Mouse (Mus musculus): ENCODE measurements around the gene Spocd1. TPM values are rescaled to one million over a fixed set of nuclear protein-coding genes. Genes with fewer than 3 reads are reported as not detected.
A peak's percentile ranks its signal among the peaks of the same experiment; 100 is the strongest.

Gene Spocd1
- polyA plus RNA-seq, 1 experiment from 2014 or later, result not detected

DNA sequence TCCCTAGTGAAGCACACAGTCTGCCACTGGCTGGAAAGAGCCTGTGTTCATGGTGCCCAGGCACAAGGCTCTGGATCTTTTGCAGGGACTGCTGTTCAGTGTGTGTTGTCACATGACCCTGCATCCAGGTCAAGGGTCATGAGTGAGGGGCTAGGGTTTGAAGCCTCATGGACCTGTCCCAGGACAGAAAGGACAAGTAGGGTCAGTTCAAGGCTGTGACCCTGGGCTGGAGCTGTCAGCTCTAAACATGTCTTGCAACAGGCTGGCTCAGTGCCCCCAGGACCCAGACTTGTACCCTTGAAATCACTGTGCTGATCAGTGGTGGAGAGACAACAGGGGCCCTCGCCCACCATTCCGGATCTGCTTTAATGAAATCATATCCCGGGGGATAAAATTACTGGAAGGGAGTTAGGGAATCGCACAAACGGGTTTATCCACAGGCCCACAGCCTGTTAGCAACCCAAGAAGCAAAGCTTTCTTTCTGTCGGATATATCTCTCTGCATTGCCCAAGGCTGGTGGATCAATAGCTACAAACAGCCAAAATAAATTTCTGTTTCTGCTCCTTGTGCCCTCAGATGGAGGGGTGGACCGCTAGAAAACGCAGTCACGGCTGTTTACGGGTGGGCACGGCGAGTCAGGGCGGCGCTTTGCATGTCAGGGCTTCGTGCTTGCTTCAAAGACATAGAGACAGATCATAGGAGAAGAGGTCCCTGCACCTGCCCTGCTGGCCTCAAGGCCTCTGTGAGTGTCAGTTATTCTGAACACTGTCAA, 8.3 kb upstream of the Spocd1 start:
- Histone ChIP-seq H3K4me2 (no peak overlapping the region), H3K4me1 (no peaks in the 10 kb centered on the region; the same call in 1 of the 2 replicates), H3K9ac (no peak overlapping the region), H3K27me3 (no peaks in the 10 kb centered on the region), H3K9me3 (replicated peaks) (no peaks in the 10 kb centered on the region), H3K4me3 (no peak overlapping the region), H3K27ac (no peak overlapping the region), H3K36me3 (ENCODE audit: poor library complexity, severe bottlenecking) (no peaks in the 10 kb centered on the region)
- ATAC-seq, result no peak
- 92% methylated on average over 15 of the region's 15 CpGs for WGBS

- Histone ChIP-seq H3K4me1 (no peaks in the 10 kb centered on the region; the same call in 1 of the 2 replicates), H3K27me3 (no peaks in the 10 kb centered on the region), H3K9me3 (replicated peaks) (no peaks in the 10 kb centered on the region), H3K4me3 (no peak overlapping the region), H3K9ac (no peak overlapping the region), H3K36me3 (ENCODE audit: poor library complexity, severe bottlenecking) (no peaks in the 10 kb centered on the region), H3K4me2 (no peak overlapping the region), H3K27ac (no peak overlapping the region)
- WGBS, result 90% methylated on average over 3 of the region's 3 CpGs
- ATAC-seq, result no peak
Observed at GRCm38 (mm10) chr4:129921314-129921587, 7.8 kb upstream of the Spocd1 start.

DNA sequence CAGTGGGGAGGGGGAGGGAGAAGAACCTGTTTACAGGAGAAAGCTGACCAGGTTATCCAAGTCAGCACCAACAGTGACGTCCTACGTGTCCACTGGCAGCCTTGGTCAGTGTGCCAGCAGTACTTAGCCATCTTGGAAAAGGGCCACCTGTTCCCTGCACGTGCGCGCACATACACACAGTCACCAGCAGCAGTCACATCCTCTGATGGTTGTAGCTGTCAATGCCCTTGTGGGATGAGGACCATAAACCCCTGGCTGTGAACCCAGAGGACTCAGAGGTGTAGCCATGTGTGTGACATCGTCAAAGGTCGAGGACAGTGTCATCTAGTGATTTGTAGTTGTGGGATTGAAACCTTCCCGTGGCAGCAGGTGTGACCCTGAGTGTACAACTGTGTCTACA, 4.9 kb upstream of the Spocd1 start:
- WGBS, result 91% methylated on average over 8 of the region's 8 CpGs
- no peak overlapping the region for H3K4me3 ChIP-seq
- H3K36me3 ChIP-seq (ENCODE audit: poor library complexity, severe bottlenecking), result no peaks in the 10 kb centered on the region
- no peak overlapping the region for H3K4me2 ChIP-seq
- 0 out of 2 replicates have a peak, but pooled peaks cover under 1% of the 10 kb centered on the region for H3K27me3 ChIP-seq
- no peak overlapping the region for H3K9ac ChIP-seq
- peaks cover 6% of the 10 kb centered on the region; the same call in 1 of the 2 replicates for H3K4me1 ChIP-seq
- no peak for ATAC-seq
- no peak overlapping the region for H3K27ac ChIP-seq
- H3K9me3 ChIP-seq (replicated peaks), result no peaks in the 10 kb centered on the region

- 70% methylated on average over 6 of the region's 6 CpGs for WGBS
- no peak for ATAC-seq
- Histone ChIP-seq H3K4me2 (no peak overlapping the region), H3K27me3 (peaks cover 4% of the 10 kb centered on the region; the same call in 1 of the 2 replicates), H3K36me3 (ENCODE audit: poor library complexity, severe bottlenecking) (no peaks in the 10 kb centered on the region), H3K9ac (no peak overlapping the region), H3K4me3 (no peak overlapping the region), H3K9me3 (replicated peaks) (no peaks in the 10 kb centered on the region), H3K27ac (no peak overlapping the region), H3K4me1 (peaks cover 6% of the 10 kb centered on the region; the same call in 1 of the 2 replicates)
Observed at GRCm38 (mm10) chr4:129924694-129925093, 4.4 kb upstream of the Spocd1 start.

DNA sequence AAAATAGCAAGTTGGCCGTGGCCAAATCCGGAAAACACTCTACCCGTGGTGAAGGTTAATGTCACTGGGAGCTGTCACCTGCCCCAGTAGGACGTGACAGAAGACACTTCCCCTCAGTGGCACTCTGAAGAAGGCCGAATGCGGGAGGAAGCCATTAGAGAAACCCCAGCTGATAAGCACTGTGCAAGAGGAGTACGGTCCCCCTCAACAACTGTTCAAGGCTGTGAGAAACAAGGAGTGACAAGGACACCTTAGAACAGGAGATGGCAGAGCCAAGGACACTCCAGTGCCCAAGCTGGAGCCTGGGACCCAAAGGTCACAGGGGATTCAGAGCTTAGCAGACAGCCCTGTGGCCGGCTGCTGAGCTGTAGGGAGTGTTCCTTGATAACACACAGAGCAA, 2.5 kb upstream of the Spocd1 start:
- no peak overlapping the region for H3K4me3 ChIP-seq
- ATAC-seq, result no peak
- peaks cover 6% of the 10 kb centered on the region; the same call in 1 of the 2 replicates for H3K4me1 ChIP-seq
- 61% methylated on average over 8 of the region's 8 CpGs for WGBS
- H3K27ac ChIP-seq, result no peak overlapping the region
- no peaks in the 10 kb centered on the region for H3K36me3 ChIP-seq (ENCODE audit: poor library complexity, severe bottlenecking)
- H3K9ac ChIP-seq, result no peak overlapping the region
- no peak overlapping the region for H3K4me2 ChIP-seq
- no peaks in the 10 kb centered on the region for H3K9me3 ChIP-seq (replicated peaks)
- H3K27me3 ChIP-seq, result peaks cover 4% of the 10 kb centered on the region; the same call in 1 of the 2 replicates

DNA sequence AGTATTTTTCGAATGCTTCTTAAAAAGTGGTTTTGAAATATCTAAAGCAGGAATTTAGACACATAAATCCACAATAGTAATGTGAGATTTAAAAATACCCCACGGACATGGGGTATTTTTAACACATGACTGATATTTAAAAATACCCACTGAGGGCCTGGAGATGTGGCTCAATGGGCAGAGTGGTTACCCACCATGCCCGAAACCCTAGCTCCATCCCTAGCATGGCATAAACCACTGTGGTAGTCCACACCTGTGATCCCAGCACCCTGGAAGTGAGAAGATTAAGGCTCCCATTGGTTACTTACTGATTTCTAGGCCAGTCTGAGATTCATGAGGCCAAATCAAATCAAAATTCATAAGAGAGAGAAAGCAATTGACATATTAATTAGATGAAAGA, 2.0 kb upstream of the Spocd1 start:
- Histone ChIP-seq H3K9ac (no peak overlapping the region), H3K27me3 (peaks cover 4% of the 10 kb centered on the region; the same call in 1 of the 2 replicates), H3K9me3 (replicated peaks) (0 out of 2 replicates have a peak, but pooled peaks cover 5% of the 10 kb centered on the region), H3K36me3 (ENCODE audit: poor library complexity, severe bottlenecking) (no peaks in the 10 kb centered on the region), H3K4me1 (peaks cover 6% of the 10 kb centered on the region; the same call in 1 of the 2 replicates), H3K4me3 (no peak overlapping the region), H3K27ac (no peak overlapping the region), H3K4me2 (no peak overlapping the region)
- WGBS, result 87% methylated on average over 3 of the region's 3 CpGs
- ATAC-seq, result no peak

DNA sequence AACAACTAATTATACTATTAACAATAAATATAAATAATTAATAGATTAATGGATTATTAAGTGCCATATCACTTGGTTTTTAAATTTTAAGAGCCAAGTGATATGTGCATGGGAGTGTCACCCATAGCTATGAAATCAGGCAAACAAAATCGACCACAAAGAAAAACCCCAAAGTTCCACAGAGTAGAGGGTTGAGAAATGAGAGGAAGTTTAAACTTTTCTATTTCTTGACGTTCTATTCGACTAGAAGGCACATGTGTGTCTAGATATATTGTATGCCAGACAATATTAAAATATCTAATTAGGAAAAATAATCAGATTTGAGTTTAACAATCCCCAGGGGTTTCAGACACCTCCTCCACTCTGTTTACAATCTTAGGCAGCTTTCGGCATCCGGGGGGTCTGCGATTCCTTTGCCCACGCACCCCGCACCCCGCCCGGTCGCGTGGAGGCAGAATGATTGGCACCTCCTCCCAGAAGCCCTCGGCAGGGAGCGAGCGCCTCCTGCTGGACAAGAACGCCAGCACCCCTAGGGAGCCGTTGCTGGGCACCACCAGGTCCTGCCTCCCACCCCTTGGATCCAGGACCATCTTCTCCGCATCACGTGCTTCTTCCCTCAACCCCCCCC, 811 bp upstream of the Spocd1 start:
- no peak overlapping the region for H3K27ac ChIP-seq
- 7% methylated on average over 17 of the region's 19 CpGs for WGBS
- ATAC-seq, result peak; percentile 45; the same call in 1 of the 2 replicates
- peaks cover 6% of the 10 kb centered on the region; the same call in 1 of the 2 replicates for H3K4me1 ChIP-seq
- H3K36me3 ChIP-seq (ENCODE audit: poor library complexity, severe bottlenecking), result no peaks in the 10 kb centered on the region
- H3K27me3 ChIP-seq, result peaks cover 4% of the 10 kb centered on the region; the same call in 1 of the 2 replicates
- H3K4me2 ChIP-seq, result peak overlapping the region; percentile 55
- no peak overlapping the region; the same call in 1 of the 2 replicates for H3K4me3 ChIP-seq
- H3K9me3 ChIP-seq (replicated peaks), result 0 out of 2 replicates have a peak, but pooled peaks cover 5% of the 10 kb centered on the region
- 0 out of 2 replicates have a peak overlapping the region, but pooled peaks have one; percentile 12 for H3K9ac ChIP-seq

DNA sequence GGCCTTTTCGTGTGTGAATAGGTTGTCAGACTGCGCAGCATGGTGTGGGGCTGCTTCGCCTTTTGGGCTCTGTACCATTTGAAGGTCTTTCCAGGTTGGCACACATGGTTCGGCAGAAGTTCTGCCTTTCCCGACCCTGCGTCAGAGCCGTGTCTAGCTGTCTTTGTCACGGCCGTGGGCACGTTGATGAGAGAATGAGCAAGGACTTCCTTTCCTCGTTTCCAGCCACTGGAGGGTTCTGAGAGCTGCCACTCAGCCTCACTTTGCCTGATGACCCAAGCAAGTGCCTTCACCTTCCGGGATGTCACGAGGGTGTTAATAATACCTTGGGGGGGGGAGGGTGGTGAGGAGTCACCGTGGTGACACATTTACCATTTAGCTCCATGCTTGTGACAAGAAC, 4.6 kb downstream of the Spocd1 start:
- Histone ChIP-seq H3K36me3 (ENCODE audit: poor library complexity, severe bottlenecking) (no peaks in the 10 kb centered on the region), H3K27me3 (peaks cover 4% of the 10 kb centered on the region; the same call in 1 of the 2 replicates), H3K9ac (no peak overlapping the region), H3K27ac (no peak overlapping the region), H3K4me2 (no peak overlapping the region), H3K9me3 (replicated peaks) (0 out of 2 replicates have a peak, but pooled peaks cover 5% of the 10 kb centered on the region), H3K4me1 (peaks cover 12% of the 10 kb centered on the region), H3K4me3 (no peak overlapping the region)
- 75% methylated on average over 14 of the region's 14 CpGs for WGBS
- ATAC-seq, result no peak

DNA sequence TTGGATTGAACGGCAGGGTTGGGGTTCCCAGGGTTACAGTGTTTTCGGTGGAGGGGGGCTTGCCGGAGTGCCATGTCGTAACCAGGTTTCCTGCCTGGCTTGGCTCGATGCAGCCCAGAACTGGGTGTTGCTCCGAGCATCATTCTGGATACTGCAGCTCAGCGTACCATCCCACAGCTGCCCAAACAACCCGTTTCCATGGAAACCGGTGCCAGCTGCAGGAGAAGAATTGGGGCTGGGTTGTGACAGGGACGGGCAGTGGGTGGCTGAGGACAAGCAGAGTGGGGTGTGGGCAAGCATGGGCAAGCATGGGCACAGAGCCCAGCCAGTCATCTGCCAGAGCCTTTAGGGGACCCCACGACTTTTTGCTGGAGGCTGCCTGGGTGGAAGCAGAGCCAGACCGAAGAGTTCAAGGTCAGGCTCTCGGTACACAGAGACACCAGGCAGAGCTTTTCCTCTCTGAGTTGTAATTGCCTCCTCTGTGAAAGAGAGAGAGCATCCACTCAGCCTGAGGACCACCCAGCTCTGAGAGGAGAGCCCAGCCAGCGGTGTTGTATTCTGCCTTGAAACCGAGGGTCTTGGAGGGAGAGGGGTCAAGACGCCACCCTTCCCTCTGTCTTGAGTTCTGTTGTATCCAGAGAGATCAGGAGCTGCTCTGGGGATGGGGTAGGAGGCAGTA, 5.3 kb downstream of the Spocd1 start:
- ATAC-seq, result no peak
- no peak overlapping the region for H3K27ac ChIP-seq
- 63% methylated on average over 16 of the region's 16 CpGs for WGBS

GRCm38 (mm10) chr4:129951359-129951821, 22.3 kb downstream of the Spocd1 start:
- Histone ChIP-seq H3K4me2 (no peak overlapping the region), H3K4me3 (no peak overlapping the region)

More for the DNA sequence above, 5.3 kb downstream of the Spocd1 start:
- Histone ChIP-seq H3K4me2 (no peak overlapping the region), H3K4me1 (peaks cover 12% of the 10 kb centered on the region), H3K9ac (no peak overlapping the region), H3K9me3 (replicated peaks) (0 out of 2 replicates have a peak, but pooled peaks cover 5% of the 10 kb centered on the region), H3K4me3 (no peak overlapping the region), H3K27me3 (peaks cover 2% of the 10 kb centered on the region; the same call in 1 of the 2 replicates), H3K36me3 (ENCODE audit: poor library complexity, severe bottlenecking) (no peaks in the 10 kb centered on the region)

GRCm38 (mm10) chr4:129952241-129952810, 23.3 kb downstream of the Spocd1 start:
- no peaks in the 10 kb centered on the region for H3K36me3 ChIP-seq (ENCODE audit: poor library complexity, severe bottlenecking)
- no peaks in the 10 kb centered on the region for H3K9me3 ChIP-seq (replicated peaks)
- no peak overlapping the region for H3K4me2 ChIP-seq
- no peak overlapping the region for H3K4me3 ChIP-seq
- no peak overlapping the region for H3K27ac ChIP-seq
- H3K27me3 ChIP-seq, result no peaks in the 10 kb centered on the region
- ATAC-seq, result no peak
- 76% methylated on average over 5 of the region's 5 CpGs for WGBS
- 0 out of 2 replicates have a peak, but pooled peaks cover 6% of the 10 kb centered on the region for H3K4me1 ChIP-seq
- no peak overlapping the region for H3K9ac ChIP-seq

More at GRCm38 (mm10) chr4:129951359-129951821, 22.3 kb downstream of the Spocd1 start:
- ATAC-seq, result no peak
- no peaks in the 10 kb centered on the region for H3K27me3 ChIP-seq
- H3K9ac ChIP-seq, result no peak overlapping the region
- no peaks in the 10 kb centered on the region for H3K36me3 ChIP-seq (ENCODE audit: poor library complexity, severe bottlenecking)
- no peaks in the 10 kb centered on the region for H3K9me3 ChIP-seq (replicated peaks)
- H3K4me1 ChIP-seq, result 0 out of 2 replicates have a peak, but pooled peaks cover 6% of the 10 kb centered on the region
- no peak overlapping the region for H3K27ac ChIP-seq
- WGBS, result 76% methylated on average over 6 of the region's 6 CpGs

Data from forebrain, embryonic 13.5 days (tissue).